Mouse (Mus musculus) bone marrow macrophage, adult 2 months (primary cell): ENCODE measurements at regions not wholly inside any gene's neighbourhood (a gene's known extent, or its start where the extent isn't known, plus 50 kb on each side); places are given as distances from the start of the nearest gene placed in this dataset.

Experiments used
- CTCF ChIP-seq: IDR thresholded peaks from 2 replicates; pipeline ENCODE4 v1.5.1; 2012; ENCODE audit warnings: low read depth, mild to moderate bottlenecking, low read length, moderate library complexity
- POLR2A ChIP-seq: IDR thresholded peaks from 2 replicates; pipeline ENCODE4 v1.6.1; 2012; ENCODE audit warnings: mild to moderate bottlenecking, low read depth, low read length, borderline replicate concordance

DNA sequence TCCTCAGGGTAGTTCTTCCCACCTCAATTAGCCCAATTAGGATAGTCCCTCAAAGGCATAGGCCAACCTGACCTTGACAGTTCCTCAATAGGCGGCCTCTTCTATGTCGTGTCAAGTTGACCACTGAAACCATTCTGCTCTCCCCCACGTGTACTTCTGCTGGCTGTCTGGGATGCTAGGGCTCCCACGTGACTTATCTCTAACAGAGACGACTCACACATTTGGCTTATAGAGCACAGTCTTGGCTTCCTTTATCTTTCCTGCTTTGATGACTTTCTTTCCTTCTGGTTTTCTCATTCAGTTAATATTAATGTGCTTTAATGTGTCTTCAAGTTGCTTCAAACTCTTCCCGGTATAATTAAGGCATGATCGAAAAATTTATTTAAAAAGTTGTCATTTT, 284.0 kb upstream of the Gm5148 start:
- no peak for TF ChIP-seq POLR2A
- no peak for TF ChIP-seq CTCF
